ENCODE assay signal across 8 mouse cellular contexts in genomic region chr15:93513939-93514341, GRCm38 (mm10).
A peak's percentile ranks its signal among the peaks of the same experiment; 100 is the strongest.
DNase-seq lines count a peak whose midpoint lies in the region; ATAC-seq and TF ChIP-seq lines count a peak whose summit lies in the region.

No protein-coding gene starts in this region.

- H3K36me3 ChIP-seq in lung, embryonic 14.5 days (ENCODE audit: insufficient read depth): peaks cover 10% of the 10 kb centered on the region
- H3K36me3 ChIP-seq in embryonic facial prominence, embryonic 12.5 days: peaks cover 14% of the 10 kb centered on the region
- H3K36me3 ChIP-seq in kidney, adult 2 months (ENCODE audit: control insufficient read depth, insufficient read depth, low read length): no peaks in the 10 kb centered on the region

- no peak for DNase-seq in lung, embryonic 14.5 days
- no peak for DNase-seq in lung, postnatal 14 days
- DNase-seq in kidney, adult 2 months: peak; percentile 82
- DNase-seq in mesoderm, embryonic 11.5 days (ENCODE audit: low read depth, low spot score): peak; percentile 55
- DNase-seq in spleen, postnatal 36 days (ENCODE audit: low spot score in 2 of 2): no peak
- no peak for DNase-seq in left cerebral cortex, adult 11 months (ENCODE audit: low spot score)
- no peak for DNase-seq in cerebellum, adult 2 months

- H3K27me3 ChIP-seq in lung, embryonic 14.5 days (ENCODE audit: insufficient read depth, low read length): no peaks in the 10 kb centered on the region
- no peaks in the 10 kb centered on the region for H3K27me3 ChIP-seq in embryonic facial prominence, embryonic 12.5 days
- no peaks in the 10 kb centered on the region for H3K27me3 ChIP-seq in kidney, adult 2 months (replicated peaks; ENCODE audit: control insufficient read depth, insufficient read depth, low read length)
- H3K27me3 ChIP-seq in cerebellum, adult 2 months (ENCODE audit: control insufficient read depth, insufficient read depth, low read length): no peaks in the 10 kb centered on the region; the same call in 1 of the 2 replicates

- TF ChIP-seq POLR2A in kidney, adult 2 months (IDR thresholded peaks at IDR 0.05; ENCODE audit: low read depth, low read length): no peak
- TF ChIP-seq POLR2A in cerebellum, adult 2 months (IDR thresholded peaks at IDR 0.05; ENCODE audit: borderline replicate concordance, insufficient read depth, low read length): no peak

- no peak overlapping the region for H3K9ac ChIP-seq in lung, embryonic 14.5 days
- H3K9ac ChIP-seq in embryonic facial prominence, embryonic 12.5 days: no peak overlapping the region

- no peak overlapping the region for H3K27ac ChIP-seq in lung, embryonic 14.5 days (ENCODE audit: low read depth)
- no peak overlapping the region for H3K27ac ChIP-seq in embryonic facial prominence, embryonic 12.5 days
- peak overlapping the region; percentile 36; the same call in 1 of the 2 replicates for H3K27ac ChIP-seq in kidney, adult 2 months (ENCODE audit: insufficient read depth, low read depth, low read length)
- H3K27ac ChIP-seq in cerebellum, adult 2 months (ENCODE audit: insufficient read depth, low read length): no peak overlapping the region

- TF ChIP-seq CTCF in lung, embryonic 14.5 days (IDR thresholded peaks at IDR 0.05; ENCODE audit: low read depth): no peak
- TF ChIP-seq CTCF in kidney, adult 2 months (conservative IDR thresholded peaks at IDR 0.05; ENCODE audit: insufficient read depth, insufficient read length, low read depth, low read length): no peak
- TF ChIP-seq CTCF in cerebellum, adult 2 months (IDR thresholded peaks at IDR 0.05; ENCODE audit: borderline replicate concordance, insufficient read depth, low read depth, low read length): no peak

- peak overlapping the region; percentile 14; the same call in 1 of the 2 replicates for H3K4me2 ChIP-seq in lung, embryonic 14.5 days
- peak overlapping the region; percentile 28; the same call in 1 of the 2 replicates for H3K4me2 ChIP-seq in embryonic facial prominence, embryonic 12.5 days (replicated peaks)

- peaks cover 11% of the 10 kb centered on the region; the same call in 1 of the 2 replicates for H3K4me1 ChIP-seq in lung, embryonic 14.5 days (ENCODE audit: insufficient read depth)
- H3K4me1 ChIP-seq in embryonic facial prominence, embryonic 12.5 days: peaks cover 46% of the 10 kb centered on the region
- H3K4me1 ChIP-seq in kidney, adult 2 months (ENCODE audit: control insufficient read depth, insufficient read depth, low read length): peaks cover 19% of the 10 kb centered on the region
- no peaks in the 10 kb centered on the region for H3K4me1 ChIP-seq in cerebellum, adult 2 months (ENCODE audit: control insufficient read depth, insufficient read depth, low read length)

- no peak overlapping the region for H3K4me3 ChIP-seq in lung, embryonic 14.5 days (ENCODE audit: low read depth, low read length)
- no peak overlapping the region for H3K4me3 ChIP-seq in embryonic facial prominence, embryonic 12.5 days
- H3K4me3 ChIP-seq in kidney, adult 2 months (ENCODE audit: insufficient read depth, low read depth, low read length): peak overlapping the region; percentile 54
- no peak overlapping the region for H3K4me3 ChIP-seq in cerebellum, adult 2 months (replicated peaks; ENCODE audit: insufficient read depth, low read depth, low read length)

- no peaks in the 10 kb centered on the region for H3K9me3 ChIP-seq in lung, embryonic 14.5 days (ENCODE audit: low read depth, low read length)
- H3K9me3 ChIP-seq in embryonic facial prominence, embryonic 12.5 days: no peaks in the 10 kb centered on the region

- no peak for ATAC-seq in lung, embryonic 14.5 days (ENCODE audit: insufficient read depth)
- ATAC-seq in embryonic facial prominence, embryonic 12.5 days (ENCODE audit: insufficient number of reproducible peaks, insufficient read depth, low FRiP score, low TSS enrichment): no peak

- 16% methylated on average over 10 of the region's 10 CpGs for WGBS in lung, embryonic 14.5 days
- 5% methylated on average over 10 of the region's 10 CpGs for WGBS in embryonic facial prominence, embryonic 12.5 days
- WGBS in kidney, adult 2 months: 20% methylated on average over 10 of the region's 10 CpGs
- WGBS in cerebellum, adult 2 months: 46% methylated on average over 10 of the region's 10 CpGs

Comparison
In these comparisons a context has a peak if more than half of its experiments do, and no peak if none do; other contexts are left out.
1. DNase-seq: peak in kidney, adult 2 months (single experiment) and mesoderm, embryonic 11.5 days (single experiment); none in lung, embryonic 14.5 days (single experiment), lung, postnatal 14 days (single experiment), spleen, postnatal 36 days (0 of 2), left cerebral cortex, adult 11 months (single experiment) and cerebellum, adult 2 months (0 of 2).